Mouse (Mus musculus) liver, postnatal 0 days (tissue): ENCODE measurements at regions not wholly inside any gene's neighbourhood (a gene's known extent, or its start where the extent isn't known, plus 50 kb on each side); places are given as distances from the start of the nearest gene placed in this dataset.

Experiments
- ATAC-seq: fragments of 200-750 bp; cut with Nextera tagmentation; 2 replicates; pipeline ENCODE4 v1.8.0; 2017; ENCODE audit warnings: mild to moderate bottlenecking, moderate library complexity
- DNase-seq: peaks from one replicate; pipeline ENCODE4 v3.0.0-alpha.2; 2016
- H3K27ac ChIP-seq: fragments of 300-500 bp; sonication (generic); 2 replicates; pipeline ENCODE4 v1.5.1; 2014; ENCODE audit warnings: antibody characterized with exemption, moderate library complexity, mild to moderate bottlenecking, low read depth
- H3K27me3 ChIP-seq: fragments of 300-500 bp; sonication (generic); 2 replicates; pipeline ENCODE4 v1.6.1; 2014; ENCODE audit warnings: low read length, control low read depth, mixed read lengths; ENCODE audit not compliant: insufficient read depth
- H3K36me3 ChIP-seq: fragments of 300-500 bp; sonication (generic); replicated peaks from 2 replicates; pipeline ENCODE4 v1.6.1; 2014; ENCODE audit warnings: mild to moderate bottlenecking, control low read depth, low read length, moderate library complexity, mixed read lengths; ENCODE audit not compliant: insufficient read depth
- H3K4me1 ChIP-seq: fragments of 300-500 bp; sonication (generic); 2 replicates; pipeline ENCODE4 v1.6.1; 2014; ENCODE audit warnings: antibody characterized with exemption, mild to moderate bottlenecking, control low read depth; ENCODE audit not compliant: insufficient read depth
- H3K4me2 ChIP-seq: fragments of 300-500 bp; sonication (generic); 2 replicates; pipeline ENCODE4 v1.6.1; 2014; ENCODE audit warnings: low read depth, mild to moderate bottlenecking, low read length, moderate library complexity, mixed read lengths
- H3K4me3 ChIP-seq: fragments of 300-500 bp; sonication (generic); 2 replicates; pipeline ENCODE4 v1.5.1; 2014; ENCODE audit warnings: low read depth, low read length
- H3K9ac ChIP-seq: fragments of 300-500 bp; sonication (generic); replicated peaks from 2 replicates; pipeline ENCODE4 v1.6.1; 2014; ENCODE audit warnings: mild to moderate bottlenecking, moderate library complexity
- H3K9me3 ChIP-seq: fragments of 300-500 bp; sonication (generic); 2 replicates; pipeline ENCODE4 v1.6.1; 2016; ENCODE audit warnings: mild to moderate bottlenecking, control low read depth, low read length, mixed read lengths
- CTCF ChIP-seq: sonication (generic); IDR thresholded peaks from 2 replicates; pipeline ENCODE4 v1.5.1; 2016; ENCODE audit warnings: antibody characterized with exemption, low read depth
- EP300 ChIP-seq: IDR thresholded peaks from 2 replicates; pipeline ENCODE4 v1.6.1; 2016; ENCODE audit warnings: antibody characterized with exemption, low read depth, mild to moderate bottlenecking
- WGBS: fragments of 180-500 bp; shearing (Covaris S2); extraction: QIAGEN DNeasy Blood & Tissue Kit; methylation state at CpG from one replicate; pipeline ENCODE4 v1.1.7; 2014; ENCODE audit not compliant: insufficient replicate concordance; 5-methylcytosine and 5-hydroxymethylcytosine counted together

GRCm38 (mm10) chr10:113285483-113285882, 356.7 kb upstream of the Atxn7l3b start:
- TF ChIP-seq CTCF = no peak
- no peak for TF ChIP-seq EP300
- peak overlapping the region; percentile 39; the same call in 1 of the 2 replicates for H3K27ac ChIP-seq
- ATAC-seq (peak; percentile 92), DNase-seq (no peak)
- no peak overlapping the region for H3K9ac ChIP-seq
- no peaks in the 10 kb centered on the region for H3K27me3 ChIP-seq
- no peak overlapping the region for H3K4me3 ChIP-seq
- no peaks in the 10 kb centered on the region for H3K9me3 ChIP-seq
- H3K4me1 ChIP-seq = no peaks in the 10 kb centered on the region
- no peaks in the 10 kb centered on the region for H3K36me3 ChIP-seq
- H3K4me2 ChIP-seq = no peak overlapping the region

- H3K9ac ChIP-seq = no peak overlapping the region
- H3K4me2 ChIP-seq = no peak overlapping the region
- WGBS = 73% methylated on average over 13 of the region's 13 CpGs
Measured at GRCm38 (mm10) chr10:113240766-113241372, 312.1 kb upstream of the Atxn7l3b start.

More at GRCm38 (mm10) chr10:113240766-113241372, 312.1 kb upstream of the Atxn7l3b start:
- H3K9me3 ChIP-seq = no peaks in the 10 kb centered on the region
- H3K27me3 ChIP-seq = no peaks in the 10 kb centered on the region
- ATAC-seq (no peak), DNase-seq (no peak)
- no peak overlapping the region for H3K27ac ChIP-seq
- H3K4me3 ChIP-seq = no peak overlapping the region
- no peaks in the 10 kb centered on the region for H3K36me3 ChIP-seq
- no peak for TF ChIP-seq CTCF
- TF ChIP-seq EP300 = no peak
- no peaks in the 10 kb centered on the region for H3K4me1 ChIP-seq
